Mouse (Mus musculus) left cerebral cortex, adult 2 months (tissue): ENCODE data around the gene Nfia. TPM values are rescaled to one million over a fixed set of nuclear protein-coding genes. Genes with fewer than 3 reads are reported as not detected.

Experiments used
- DNase-seq, 2 experiments: peaks; one replicate each; pipeline ENCODE4 v3.0.0; 2021 to 2022; ENCODE audit warnings: low spot score in 2 of 2, mixed read lengths in 1 of 2; ENCODE audit errors: extremely low spot score in 1 of 2
- H3K27ac ChIP-seq: fragments of 200-600 bp; 2 replicates; pipeline ENCODE4 v1.8.1; 2022
- H3K4me3 ChIP-seq: fragments of 200-600 bp; 2 replicates; pipeline ENCODE4 v1.8.1; 2022
- CTCF ChIP-seq: fragments of 200-600 bp; IDR thresholded peaks from 2 replicates; pipeline ENCODE4 v1.8.1; 2022; ENCODE audit warnings: antibody characterized with exemption, mild to moderate bottlenecking, moderate library complexity
- intact Hi-C: fragments of 180-260 bp; cut with DNase I; formaldehyde crosslinking; loops from one replicate; pipeline ENCODE4 v1.15.1; 2025
- total RNA-seq, 2 experiments: library from RNA; stranded (reverse); gene quantifications; 2 replicates each; pipeline ENCODE4 v1.2.3; 2021

The Nfia gene
- total RNA-seq, 2 experiments from 2014 or later = 58.1 to 62.5 TPM

DNA sequence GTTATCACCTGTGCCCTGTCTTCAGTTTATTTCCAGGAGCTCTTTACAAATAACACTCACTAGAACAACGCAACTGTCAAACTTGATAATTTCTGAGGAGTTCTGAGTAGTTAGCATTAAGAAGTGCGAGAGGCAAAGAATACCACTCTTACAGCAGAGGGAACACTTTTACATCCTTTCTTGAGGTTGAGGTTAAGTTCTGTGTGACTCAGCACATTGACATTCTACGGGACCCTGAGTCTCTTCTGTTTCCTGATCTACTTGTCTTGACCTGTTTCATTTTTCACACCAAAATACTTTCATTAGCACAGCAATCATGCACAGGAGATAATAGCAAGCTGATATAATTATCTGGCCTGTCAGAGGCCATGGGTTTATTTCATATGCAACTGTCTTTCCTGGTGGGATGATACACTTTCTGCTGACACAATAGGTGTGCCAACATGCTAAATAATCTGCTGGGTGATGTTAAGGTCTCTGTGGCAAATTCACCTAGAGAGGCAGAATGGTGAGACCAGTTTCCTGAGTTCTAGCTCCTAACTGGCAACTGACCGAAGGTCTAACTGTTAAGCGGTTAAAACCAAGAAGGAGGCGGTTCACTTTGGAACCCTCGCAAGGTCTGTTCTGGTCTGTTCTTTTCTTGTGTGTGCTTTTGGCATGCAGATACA, 59.2 kb downstream of the Nfia start:
- TF ChIP-seq CTCF = no peak
- DNase-seq = no peak
- peak overlapping the region; percentile 42; the same call in 1 of the 2 replicates for H3K27ac ChIP-seq
- intact Hi-C loops = loop anchor here (5.0 kb wide), 1 partner anchor 34 kb away; no protein-coding TSS in a partner anchor
- H3K4me3 ChIP-seq = no peak overlapping the region

DNA sequence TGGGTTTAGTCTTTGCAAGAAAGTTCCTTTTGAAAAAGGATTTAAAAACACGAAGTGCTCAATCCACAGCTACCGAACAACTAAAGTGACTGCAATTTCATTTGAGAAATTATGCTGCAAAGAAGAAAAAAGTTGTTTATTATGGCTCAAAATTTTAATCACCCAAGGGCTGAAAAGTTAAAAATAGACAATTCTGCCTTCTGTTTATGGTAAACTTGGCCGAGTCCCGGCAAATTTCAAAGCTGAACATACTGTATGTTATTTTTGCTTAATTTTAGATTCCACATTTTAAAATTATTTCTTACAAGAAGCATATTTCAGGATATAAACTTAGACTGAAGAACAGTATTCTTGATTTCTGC, 59.7 kb downstream of the Nfia start:
- TF ChIP-seq CTCF = no peak
- no peak overlapping the region for H3K4me3 ChIP-seq
- no peak for DNase-seq
- peak overlapping the region; percentile 42; the same call in 1 of the 2 replicates for H3K27ac ChIP-seq
- intact Hi-C loops = loop anchor here (5.0 kb wide), 1 partner anchor 35 kb away; no protein-coding TSS in a partner anchor

DNA sequence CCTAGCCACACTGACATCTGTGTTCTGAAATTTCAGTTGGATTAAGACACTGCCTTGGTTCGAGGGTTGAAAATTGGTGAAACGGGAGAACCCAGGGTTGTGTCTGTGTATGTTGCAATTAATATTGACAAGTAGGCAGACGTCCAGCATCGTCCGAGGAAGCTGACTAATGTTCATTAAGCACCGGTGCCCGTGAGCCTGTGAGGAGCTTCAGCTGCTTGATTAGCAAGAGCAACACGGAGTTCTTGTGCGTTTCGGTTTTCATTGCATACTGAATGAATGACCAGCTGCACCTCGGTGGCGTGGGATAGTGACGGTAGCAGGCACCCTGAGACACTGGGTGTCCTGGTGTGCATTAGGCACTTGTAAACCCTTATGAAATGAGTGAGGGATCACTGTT, 64.3 kb downstream of the Nfia start:
- intact Hi-C loops = no loop called here
- no peak overlapping the region for H3K27ac ChIP-seq
- H3K4me3 ChIP-seq = no peak overlapping the region
- no peak for DNase-seq
- no peak for TF ChIP-seq CTCF

DNA sequence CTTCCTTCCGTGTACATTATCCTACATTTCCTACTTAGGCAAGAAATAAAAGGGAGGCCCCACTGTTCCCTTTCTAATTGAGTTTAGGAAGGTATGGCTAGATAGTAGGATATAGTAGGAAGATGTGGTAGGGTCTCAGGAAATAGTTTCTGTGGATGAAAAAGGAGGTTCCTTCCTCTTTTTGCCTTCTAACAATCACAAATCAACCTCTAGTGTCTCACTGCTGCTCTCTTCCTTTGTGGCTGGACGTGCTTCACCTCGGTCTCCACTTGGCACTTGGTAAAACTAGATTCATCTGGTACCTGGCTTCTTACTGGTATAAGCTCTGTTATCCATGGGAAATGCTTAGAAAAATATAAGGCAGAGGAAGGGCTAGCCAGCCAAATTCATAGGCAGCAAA, 65.2 kb downstream of the Nfia start:
- TF ChIP-seq CTCF = no peak
- no peak overlapping the region for H3K27ac ChIP-seq
- H3K4me3 ChIP-seq = no peak overlapping the region
- no peak for DNase-seq
- intact Hi-C loops = no loop called here

DNA sequence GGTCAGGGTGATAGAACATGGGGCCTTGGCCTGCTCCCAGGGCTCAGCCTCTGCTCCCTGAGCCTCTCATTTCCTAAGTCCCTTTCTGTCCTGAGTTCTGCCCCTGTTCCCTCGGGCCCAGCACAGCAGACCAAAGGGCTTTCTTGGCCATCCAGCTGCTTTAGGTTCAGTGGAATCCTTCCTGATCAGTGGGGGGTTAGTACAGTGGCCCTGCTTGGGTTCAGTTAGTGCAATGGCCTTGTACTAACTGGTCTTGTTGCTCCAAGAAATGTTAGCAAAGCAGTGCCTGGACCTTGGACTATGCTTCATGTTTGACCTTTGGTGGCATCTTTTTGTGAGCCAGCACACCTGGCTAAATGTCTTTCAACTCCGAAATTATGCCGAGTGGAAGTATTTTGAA, 66.1 kb downstream of the Nfia start:
- intact Hi-C loops = no loop called here
- H3K4me3 ChIP-seq = no peak overlapping the region
- no peak overlapping the region for H3K27ac ChIP-seq
- no peak for TF ChIP-seq CTCF
- DNase-seq = no peak

DNA sequence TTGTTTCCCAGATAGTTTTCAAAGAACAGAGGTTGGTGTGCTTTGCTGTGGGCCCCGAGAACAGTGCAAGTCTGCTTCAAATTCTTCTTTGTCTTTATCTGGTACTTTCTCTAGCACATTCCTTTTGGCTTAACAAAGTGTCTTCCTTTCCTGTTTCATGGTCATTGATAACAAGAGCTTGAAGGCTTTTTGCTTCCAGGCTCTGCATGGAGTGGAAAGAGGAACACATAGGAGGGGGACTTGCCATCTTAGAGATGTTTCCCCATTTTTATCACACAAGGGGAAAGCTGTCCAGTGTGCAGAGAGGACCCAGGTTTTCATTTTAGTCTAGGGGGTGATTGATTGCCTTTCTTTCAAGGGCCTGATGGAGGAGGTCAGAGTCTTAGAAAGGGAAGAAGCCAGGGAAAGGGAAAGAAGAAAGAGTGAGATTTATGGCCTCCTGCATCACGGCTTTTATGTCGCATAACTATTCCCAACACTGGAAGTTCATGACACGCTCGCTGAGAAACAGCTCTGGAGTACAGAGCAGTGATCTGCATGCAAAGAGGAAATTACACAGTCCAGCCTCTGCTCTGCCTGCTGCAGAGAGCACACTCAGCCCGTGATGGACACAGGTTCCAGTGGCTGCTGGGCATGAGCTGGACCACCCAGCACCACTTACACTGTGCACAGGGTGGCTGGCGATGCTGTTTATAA, 67.0 kb downstream of the Nfia start:
- no peak for TF ChIP-seq CTCF
- intact Hi-C loops = no loop called here
- no peak overlapping the region for H3K4me3 ChIP-seq
- no peak overlapping the region; the same call in 1 of the 2 replicates for H3K27ac ChIP-seq
- no peak for DNase-seq

DNA sequence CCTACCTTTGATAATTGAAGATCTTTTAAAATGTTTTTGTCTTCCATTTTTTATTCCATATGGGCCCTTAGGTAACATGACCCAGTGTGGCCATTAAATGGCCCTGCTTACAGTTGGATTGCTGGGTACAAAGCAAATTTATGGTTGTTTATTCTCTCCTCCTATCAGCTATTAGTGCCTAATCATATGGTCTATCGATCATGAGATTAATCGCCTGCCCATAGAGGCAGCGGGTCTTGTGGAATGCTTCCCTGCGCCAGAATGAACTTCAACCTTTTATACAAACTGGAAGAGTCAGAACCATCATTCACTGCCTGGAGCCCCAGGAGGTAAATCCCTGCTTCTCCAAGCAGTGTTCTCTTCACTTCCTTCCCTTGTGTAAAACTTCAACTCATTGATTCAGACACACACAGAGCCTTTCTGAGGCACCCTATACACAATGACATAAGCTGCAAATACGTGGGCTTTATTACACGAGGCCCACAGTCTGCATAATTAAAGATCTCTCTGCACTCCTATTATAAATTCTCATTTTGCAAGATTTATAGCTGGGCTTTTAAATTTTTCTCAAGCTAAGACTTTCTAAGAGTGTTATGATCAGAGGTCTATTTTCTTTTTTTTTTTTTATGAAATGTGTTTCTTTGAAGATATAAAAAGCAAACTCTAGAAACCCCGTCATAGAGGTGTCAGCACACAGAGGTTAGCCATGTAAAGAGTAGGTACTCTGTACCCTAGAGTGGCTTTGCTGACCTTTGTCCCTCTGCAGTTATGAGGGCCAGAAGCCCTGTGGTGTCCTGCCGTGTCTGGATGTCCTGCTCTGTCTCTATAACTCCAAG, 67.9 kb downstream of the Nfia start:
- no peak for DNase-seq
- intact Hi-C loops = no loop called here
- no peak for TF ChIP-seq CTCF
- Histone ChIP-seq H3K4me3 (no peak overlapping the region), H3K27ac (no peak overlapping the region)

DNA sequence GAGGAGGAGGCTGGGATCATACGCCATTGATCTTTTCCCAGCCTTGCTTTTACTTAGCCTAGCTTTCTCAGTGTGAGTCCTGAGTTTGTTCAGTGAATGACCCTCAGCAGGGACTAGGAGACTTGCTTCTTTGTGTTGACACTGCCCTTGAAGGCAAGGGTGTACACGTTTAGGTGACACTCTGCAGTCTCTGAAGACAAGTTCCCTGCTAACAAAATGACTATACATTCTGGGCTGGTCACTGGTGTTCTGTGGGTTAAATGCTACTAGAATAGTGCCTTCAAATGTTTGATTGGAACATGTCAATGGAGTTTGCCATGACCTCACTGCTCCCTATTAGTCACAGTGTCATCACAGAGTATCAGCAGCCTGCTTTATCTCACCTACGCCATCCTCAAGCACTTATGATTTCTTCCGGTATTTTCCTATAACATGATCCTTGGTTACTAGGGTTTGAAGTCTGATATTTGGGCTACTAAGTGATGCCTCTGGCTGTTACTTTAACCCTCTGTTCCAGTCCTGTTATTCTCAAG, 68.6 kb downstream of the Nfia start:
- no peak overlapping the region for H3K27ac ChIP-seq
- intact Hi-C loops = no loop called here

DNA sequence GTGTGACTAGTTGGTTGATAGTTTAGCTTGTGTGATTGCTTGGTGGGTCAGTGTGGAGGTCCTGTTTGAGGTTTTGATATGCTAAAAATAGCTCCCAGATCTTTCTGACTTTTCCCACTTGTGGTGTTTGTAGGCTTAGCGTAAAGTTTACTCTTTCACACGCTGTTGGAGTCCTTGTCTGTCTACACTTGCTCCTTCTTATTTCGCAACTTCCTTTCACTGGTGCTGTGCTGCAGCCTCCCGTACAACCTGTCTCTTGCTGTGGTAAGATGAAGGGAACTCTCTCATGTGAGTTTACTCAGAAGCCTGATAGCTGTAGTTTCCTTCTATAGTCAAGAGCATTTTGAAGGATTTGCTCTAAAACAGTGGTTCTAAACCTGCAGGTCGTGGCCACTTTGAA, 69.2 kb downstream of the Nfia start:
- no peak for TF ChIP-seq CTCF
- intact Hi-C loops = no loop called here
- Histone ChIP-seq H3K27ac (no peak overlapping the region), H3K4me3 (no peak overlapping the region)
- no peak for DNase-seq

More for the DNA sequence above, 68.6 kb downstream of the Nfia start:
- TF ChIP-seq CTCF = no peak
- no peak overlapping the region for H3K4me3 ChIP-seq
- DNase-seq = no peak

DNA sequence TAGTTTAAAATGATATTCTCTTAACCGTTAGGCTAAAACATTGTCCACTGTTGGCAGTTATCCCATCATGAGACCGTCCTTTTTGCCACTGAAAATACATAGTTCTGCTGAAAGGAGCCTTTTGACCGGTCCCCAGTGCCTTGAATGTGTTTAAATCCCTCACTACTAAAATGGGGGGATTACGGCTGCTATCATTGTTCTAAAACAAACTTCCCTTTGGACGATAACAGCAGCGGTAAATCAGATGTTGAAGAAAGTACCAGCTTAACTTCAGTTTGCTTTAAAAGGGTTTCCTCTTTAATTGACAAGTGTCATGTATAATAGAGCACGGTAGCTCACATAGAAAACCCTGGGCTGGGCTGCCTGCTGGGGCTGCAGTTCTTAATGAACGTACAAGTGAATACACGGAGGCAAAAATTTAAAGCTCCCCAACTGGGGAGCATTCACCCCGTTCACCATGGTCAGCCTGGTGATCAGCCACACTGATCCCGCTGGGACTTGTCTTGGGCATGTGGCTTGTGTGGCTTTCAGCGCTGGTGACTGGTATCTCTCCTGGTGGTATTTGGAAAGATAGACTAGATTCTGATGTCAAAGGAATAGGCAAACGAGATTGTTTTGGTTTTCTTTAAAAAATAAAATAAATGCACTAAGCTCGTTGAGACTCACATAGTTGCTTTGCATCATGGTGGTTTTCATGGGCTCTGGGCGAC, 71.6 kb downstream of the Nfia start:
- intact Hi-C loops = no loop called here
- no peak overlapping the region for H3K4me3 ChIP-seq
- DNase-seq = no peak
- no peak overlapping the region for H3K27ac ChIP-seq
- no peak for TF ChIP-seq CTCF

DNA sequence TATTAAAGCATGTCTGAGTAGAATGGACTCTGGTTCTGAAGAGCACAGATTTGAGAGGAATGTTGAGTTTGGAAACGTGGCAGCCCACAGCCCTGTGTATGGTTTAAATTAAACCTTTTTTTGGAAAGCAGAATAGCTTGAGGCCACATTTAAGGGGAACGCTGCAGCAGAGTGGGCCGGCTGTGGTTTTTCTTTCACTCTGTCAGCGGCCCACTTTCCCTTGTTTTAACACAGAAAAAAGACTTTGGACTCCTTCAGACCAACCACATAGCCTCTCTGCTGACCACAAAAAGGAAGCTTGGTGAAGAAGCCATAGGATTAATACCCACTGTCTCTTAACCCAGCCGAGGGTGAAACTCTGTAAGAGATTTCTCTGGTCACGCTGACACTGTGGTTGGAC, 72.4 kb downstream of the Nfia start:
- TF ChIP-seq CTCF = no peak
- intact Hi-C loops = no loop called here
- DNase-seq = no peak
- peak overlapping the region; percentile 21; the same call in 1 of the 2 replicates for H3K4me3 ChIP-seq
- no peak overlapping the region for H3K27ac ChIP-seq

DNA sequence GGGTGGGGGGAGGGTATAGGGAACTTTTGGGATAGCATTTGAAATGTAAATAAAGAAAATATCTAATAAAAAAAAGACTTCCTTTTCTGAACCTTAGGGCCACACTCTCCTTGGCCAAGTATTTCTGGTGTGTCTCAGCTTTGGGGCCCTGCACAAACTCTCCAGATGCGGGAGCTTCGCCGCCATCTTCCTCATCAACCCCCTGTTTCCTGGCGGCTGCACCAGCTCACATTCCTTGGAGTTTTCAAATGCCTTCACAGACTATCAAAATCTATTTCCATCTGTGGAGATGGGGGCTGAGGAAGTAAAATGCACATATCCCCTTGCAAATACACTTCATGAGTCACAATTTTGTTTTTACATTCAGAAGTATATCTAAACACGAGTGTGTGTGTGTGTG, 75.1 kb downstream of the Nfia start:
- H3K4me3 ChIP-seq = no peak overlapping the region
- intact Hi-C loops = no loop called here
- TF ChIP-seq CTCF = no peak
- DNase-seq = no peak
- H3K27ac ChIP-seq = no peak overlapping the region
